Mouse (Mus musculus): Measurements from ENCODE around the gene Slc48a1. TPM values are rescaled to one million over a fixed set of nuclear protein-coding genes. Genes with fewer than 3 reads are reported as not detected.

Slc48a1 gene
- total RNA-seq (2021): 10 to 100 TPM; 81.8 to 84.6 TPM

GRCm38 (mm10) chr15:97778311-97779098 lies at the start of gene Slc48a1:
Gene Slc48a1, plus strand, starts transcription at chr15:97778520.
- intact Hi-C loops (cut with DNase I): loop anchor here (2.0 kb wide), 1 partner anchor 62 kb away; no protein-coding TSS in a partner anchor
- DNase-seq: no peak

GRCm38 (mm10) chr15:97728804-97729203 lies 49.5 kb upstream of the Slc48a1 start:
- intact Hi-C loops (cut with DNase I): no loop called here
- no peak for DNase-seq

DNA sequence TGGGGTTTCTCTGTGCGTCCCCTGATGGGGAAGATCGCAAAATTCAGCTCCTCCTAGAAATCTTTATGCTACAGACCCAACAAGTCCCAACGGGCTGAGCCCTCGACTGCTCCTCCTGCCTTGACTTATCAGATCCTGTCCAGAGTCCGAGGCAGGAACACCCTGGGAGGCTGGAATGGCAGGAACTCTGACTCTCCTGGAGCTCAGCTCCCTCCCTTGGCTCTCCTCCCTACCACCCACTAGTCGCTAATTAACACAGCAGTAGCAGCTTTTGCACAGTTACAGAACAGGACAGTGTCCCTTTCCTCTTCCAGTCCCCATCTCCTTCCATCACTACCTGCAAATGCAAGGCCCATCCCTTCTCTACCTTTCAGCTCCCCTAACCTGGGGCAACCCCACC lies 48.0 kb upstream of the Slc48a1 start:
- intact Hi-C loops (cut with DNase I): no loop called here

DNA sequence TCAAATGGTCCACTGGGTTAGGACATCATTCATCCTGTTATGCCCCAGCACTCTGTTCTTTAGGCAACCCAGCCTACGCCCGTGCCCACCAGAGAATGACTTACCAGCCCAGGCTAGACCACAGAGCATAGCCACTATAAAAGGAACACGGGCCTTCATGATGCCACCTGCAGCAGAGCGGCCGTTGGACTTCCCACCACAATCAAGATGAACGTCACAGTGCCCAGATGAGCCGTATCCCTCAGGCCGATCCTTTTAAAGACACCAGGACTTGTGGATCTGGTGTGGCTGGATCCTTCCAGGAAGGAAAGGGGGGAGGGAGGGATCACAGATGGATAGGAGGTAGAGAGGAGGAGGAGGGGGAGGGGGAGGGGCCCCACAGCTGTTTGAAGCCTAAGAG lies 47.2 kb upstream of the Slc48a1 start, which contains the start of gene Endou:
Gene Endou (minus strand): TSS at position 229 of the 400 bp plus-strand sequence.
- intact Hi-C loops (cut with DNase I): no loop called here
- DNase-seq: no peak

More for the DNA sequence above, 48.0 kb upstream of the Slc48a1 start:
- DNase-seq: no peak

DNA sequence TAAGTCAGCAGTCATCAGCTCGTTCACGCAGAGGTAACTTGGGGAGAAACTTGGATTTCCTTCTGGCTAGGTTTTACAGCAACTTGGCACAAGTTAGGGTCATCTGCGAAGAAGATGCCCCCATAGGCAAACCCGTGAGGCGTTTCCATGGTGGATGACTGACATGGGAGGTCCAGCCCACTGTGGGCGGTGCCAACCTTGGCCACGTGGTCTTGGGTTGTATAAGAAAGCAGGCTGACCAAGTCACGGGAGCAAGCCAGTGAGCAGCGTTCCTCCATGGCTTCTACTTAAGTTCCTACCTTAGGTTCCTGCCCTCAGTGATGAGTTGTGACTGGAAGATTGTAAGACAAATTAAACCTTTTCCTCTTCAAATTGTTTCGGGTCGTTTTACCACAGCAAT lies 46.3 kb upstream of the Slc48a1 start:
- no peak for DNase-seq
- intact Hi-C loops (cut with DNase I): no loop called here

GRCm38 (mm10) chr15:97738923-97739322 lies 39.4 kb upstream of the Slc48a1 start:
- intact Hi-C loops (cut with DNase I): no loop called here
- DNase-seq: no peak

GRCm38 (mm10) chr15:97740283-97740732 lies 38.0 kb upstream of the Slc48a1 start:
- intact Hi-C loops (cut with DNase I): no loop called here
- DNase-seq: no peak

GRCm38 (mm10) chr15:97741662-97742061 lies 36.7 kb upstream of the Slc48a1 start:
- intact Hi-C loops (cut with DNase I): no loop called here
- DNase-seq: no peak

DNA sequence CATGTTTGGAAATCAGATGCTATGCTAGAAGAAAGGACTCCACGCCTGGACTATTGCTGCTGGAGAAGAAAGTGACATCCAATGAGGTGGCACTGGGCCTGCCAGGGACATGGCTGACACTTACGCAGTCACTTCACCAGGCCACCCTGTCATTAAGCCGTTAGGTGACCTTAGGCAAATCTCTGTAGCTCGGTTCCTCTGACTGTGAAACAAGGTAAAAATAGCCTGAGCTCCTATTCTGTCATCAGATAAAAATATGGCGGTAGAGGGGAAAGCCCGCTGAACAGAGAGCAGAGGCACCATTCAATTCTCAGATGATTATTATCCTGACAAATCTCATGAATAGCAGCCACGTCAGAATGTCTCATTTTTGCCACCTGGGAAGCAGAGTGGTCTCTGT lies 36.2 kb upstream of the Slc48a1 start:
- intact Hi-C loops (cut with DNase I): no loop called here
- DNase-seq: no peak

GRCm38 (mm10) chr15:97742600-97742999 lies 35.7 kb upstream of the Slc48a1 start:
- no peak for DNase-seq

DNA sequence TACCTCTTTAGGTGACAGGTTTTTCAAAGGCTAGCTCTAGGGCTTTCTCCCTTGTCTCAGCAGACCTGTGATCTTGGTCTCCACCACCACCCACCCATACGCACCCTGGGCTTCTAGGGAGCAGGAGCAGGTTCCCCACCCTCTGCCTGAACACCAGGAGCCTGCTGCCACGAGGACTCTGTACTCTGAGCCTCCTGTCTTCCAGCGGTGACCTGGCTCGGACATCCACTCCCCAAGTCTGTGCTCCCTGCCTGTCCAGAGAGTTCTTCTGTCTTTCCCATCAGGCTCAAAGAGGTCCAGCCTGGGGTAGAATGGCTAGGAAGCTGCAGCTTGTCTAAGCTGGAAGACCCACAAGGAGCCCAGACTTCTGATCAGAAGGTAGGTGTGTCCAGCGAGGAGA lies 35.1 kb upstream of the Slc48a1 start:
- no peak for DNase-seq
- intact Hi-C loops (cut with DNase I): no loop called here

More at GRCm38 (mm10) chr15:97742600-97742999, 35.7 kb upstream of the Slc48a1 start:
- intact Hi-C loops (cut with DNase I): no loop called here

DNA sequence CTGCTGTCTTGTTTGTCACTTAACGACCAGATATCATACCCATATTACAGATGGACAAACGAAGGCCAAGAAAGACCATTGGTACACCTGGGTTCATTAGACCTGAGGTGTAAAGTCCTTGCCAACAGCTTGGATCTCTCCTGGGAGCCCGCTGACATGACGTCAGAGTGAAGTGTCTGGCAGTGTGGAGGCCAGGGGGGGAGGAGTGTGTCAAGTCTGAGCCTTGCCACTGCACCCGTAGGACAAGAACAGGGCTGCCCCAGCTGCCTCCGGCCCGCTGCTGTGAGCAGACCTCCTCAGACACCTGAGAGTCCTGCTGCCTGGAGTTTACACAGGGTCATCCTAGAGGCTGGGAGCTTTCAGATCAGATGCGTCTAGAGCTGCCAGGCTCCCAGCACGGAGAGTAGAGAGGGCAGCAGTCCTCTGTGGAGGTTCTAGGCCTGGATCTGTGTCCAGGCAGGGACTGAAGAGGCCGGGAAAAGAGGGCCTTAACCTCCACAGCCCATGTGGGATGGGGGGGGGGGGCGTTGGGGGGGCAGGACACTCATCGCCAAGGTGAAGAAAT lies 34.3 kb upstream of the Slc48a1 start:
- intact Hi-C loops (cut with DNase I): no loop called here
- no peak for DNase-seq

GRCm38 (mm10) chr15:97744930-97745329 lies 33.4 kb upstream of the Slc48a1 start:
- intact Hi-C loops (cut with DNase I): no loop called here
- no peak for DNase-seq

GRCm38 (mm10) chr15:97745331-97745730 lies 33.0 kb upstream of the Slc48a1 start:
- intact Hi-C loops (cut with DNase I): no loop called here
- DNase-seq: no peak

DNA sequence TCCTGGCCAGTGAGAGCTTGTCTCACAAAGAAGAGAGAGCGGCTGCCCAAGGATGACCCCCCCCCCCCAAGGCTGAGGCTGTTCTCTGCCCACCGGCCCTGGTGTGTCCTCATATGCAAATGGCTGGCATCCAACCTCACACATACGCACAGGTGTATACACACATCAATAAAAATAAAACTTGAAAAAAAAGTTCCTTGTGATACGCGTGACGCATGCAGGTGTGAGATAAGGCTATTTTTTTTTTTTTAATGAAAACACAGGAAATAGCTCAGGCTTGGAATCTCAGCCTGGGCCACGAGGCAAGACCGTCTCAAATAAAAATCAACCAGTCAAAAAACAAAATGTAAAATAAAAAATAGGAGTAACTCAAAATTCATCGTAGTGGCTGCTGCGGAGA lies 32.0 kb upstream of the Slc48a1 start:
- no peak for DNase-seq
- intact Hi-C loops (cut with DNase I): no loop called here

GRCm38 (mm10) chr15:97746748-97747147 lies 31.6 kb upstream of the Slc48a1 start:
- no peak for DNase-seq
- intact Hi-C loops (cut with DNase I): no loop called here

DNA sequence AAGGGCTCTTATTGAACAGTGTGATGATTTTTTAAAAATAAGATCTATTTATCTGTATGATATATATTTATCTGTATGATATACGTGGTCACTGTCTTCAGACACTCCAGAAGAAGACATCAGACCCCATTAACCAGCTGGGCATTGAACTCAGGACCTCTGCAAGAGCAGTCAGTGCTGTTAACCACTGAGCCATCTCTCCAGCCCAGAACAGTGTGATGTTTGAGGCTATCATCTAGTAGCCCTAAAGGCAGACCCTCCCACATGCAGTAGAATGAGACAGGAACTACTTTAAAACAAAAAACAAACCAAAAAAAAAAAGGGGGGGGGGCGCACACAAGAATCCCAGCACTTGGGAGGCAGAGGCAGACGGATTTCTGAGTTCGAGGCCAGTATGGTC lies 30.8 kb upstream of the Slc48a1 start:
- DNase-seq: no peak
- intact Hi-C loops (cut with DNase I): no loop called here

- no peak for DNase-seq
- intact Hi-C loops (cut with DNase I): no loop called here
Measured at GRCm38 (mm10) chr15:97748309-97748708, 30.0 kb upstream of the Slc48a1 start.

DNA sequence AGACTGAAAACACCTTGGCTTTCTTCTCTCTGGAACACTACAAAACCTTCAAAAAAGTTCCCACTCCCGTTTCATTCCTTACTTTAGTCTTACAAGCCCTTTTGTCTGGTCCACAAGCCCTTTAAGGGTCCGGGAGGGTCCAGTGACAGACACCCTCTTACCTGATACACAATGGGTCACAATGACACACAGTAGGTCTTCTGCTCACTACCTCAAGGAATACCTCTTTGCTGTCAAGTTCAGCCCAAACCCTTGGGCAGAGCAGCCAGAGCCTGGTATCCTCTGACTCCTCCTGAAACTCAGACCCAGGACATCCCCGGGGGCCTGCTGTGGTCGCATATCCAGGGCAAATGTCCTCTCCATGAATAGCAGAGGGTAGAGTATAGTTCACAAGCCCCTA lies 29.4 kb upstream of the Slc48a1 start:
- intact Hi-C loops (cut with DNase I): no loop called here
- no peak for DNase-seq

GRCm38 (mm10) chr15:97749397-97749796 lies 28.9 kb upstream of the Slc48a1 start:
- intact Hi-C loops (cut with DNase I): no loop called here
- no peak for DNase-seq

DNA sequence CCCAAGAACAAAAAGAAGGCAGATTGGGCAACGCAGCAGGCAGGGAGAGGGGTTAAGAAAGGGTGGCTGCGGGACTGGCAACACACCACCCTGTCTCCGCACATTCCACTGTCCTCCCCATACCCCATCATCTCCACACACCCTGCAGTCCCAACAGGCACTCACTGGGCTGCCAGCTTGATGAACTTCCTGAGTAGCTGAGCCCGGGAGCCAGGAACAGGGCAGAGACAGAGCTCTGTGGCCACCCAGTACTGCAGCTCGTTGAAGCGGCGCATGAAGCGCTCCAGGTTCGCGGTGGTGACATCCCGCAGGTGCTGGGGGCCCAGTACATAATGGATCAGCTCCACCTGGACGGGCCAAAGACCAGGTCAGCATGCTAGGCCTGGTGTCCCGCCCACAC lies 28.5 kb upstream of the Slc48a1 start:
- no peak for DNase-seq
- intact Hi-C loops (cut with DNase I): no loop called here

GRCm38 (mm10) chr15:97750697-97751096 lies 27.6 kb upstream of the Slc48a1 start:
- DNase-seq: peak; percentile 99
- intact Hi-C loops (cut with DNase I): no loop called here
